Mouse (Mus musculus) gastrocnemius, postnatal 25 days (tissue): ENCODE results near the gene Morc4. TPM values are rescaled to one million over a fixed set of nuclear protein-coding genes. Genes with fewer than 3 reads are reported as not detected.

ENCODE experiments used
- DNase-seq: peaks from one replicate; pipeline ENCODE4 v3.0.0; 2022
- long read RNA-seq, 2 experiments: library from polyadenylated mRNA; stranded (forward); transcript quantifications; one replicate each; pipeline ENCODE4 v2.0.0; 2021
- total RNA-seq, 2 experiments: library from RNA; stranded (reverse); gene quantifications; 1 replicate in 1 of 2; 2 replicates in 1 of 2; pipeline ENCODE4 v1.2.3; 2021

Gene Morc4
- 1 to 10 TPM; 5.1 to 6.1 TPM for total RNA-seq
- long read RNA-seq, experiment 1, partial matches to known transcripts: 0 of 6 reads
- long read RNA-seq, experiment 1, other reads (novel, unspliced or antisense): 5 of 6 reads
- long read RNA-seq, experiment 2, partial matches to known transcripts: 0 of 7 reads
- long read RNA-seq, experiment 2, other reads (novel, unspliced or antisense): 5 of 7 reads

GRCm38 (mm10) chrX:139870938-139871791, at the start of gene Morc4:
Gene Morc4, minus strand, starts transcription at chrX:139871677.
- peak; percentile 71 for DNase-seq

- no peak for DNase-seq
Observed at GRCm38 (mm10) chrX:139920572-139920971, 49.1 kb upstream of the Morc4 start.

- no peak for DNase-seq
Observed at GRCm38 (mm10) chrX:139891387-139891786, 19.9 kb upstream of the Morc4 start.

- DNase-seq: no peak
Observed at GRCm38 (mm10) chrX:139883221-139883620, 11.7 kb upstream of the Morc4 start.

- DNase-seq: peak; percentile 12
Observed at GRCm38 (mm10) chrX:139877936-139878335, 6.5 kb upstream of the Morc4 start.

GRCm38 (mm10) chrX:139877105-139877504, 5.6 kb upstream of the Morc4 start:
- DNase-seq: no peak

GRCm38 (mm10) chrX:139870300-139870711, 1.2 kb downstream of the Morc4 start:
- peak; percentile 31 for DNase-seq

GRCm38 (mm10) chrX:139859402-139859801, 12.1 kb downstream of the Morc4 start:
- DNase-seq: no peak

- no peak for DNase-seq
Observed at GRCm38 (mm10) chrX:139854795-139855194, 16.7 kb downstream of the Morc4 start.

- DNase-seq: no peak
Observed at GRCm38 (mm10) chrX:139841091-139841490, 30.4 kb downstream of the Morc4 start.

GRCm38 (mm10) chrX:139839057-139839456, 32.4 kb downstream of the Morc4 start:
- DNase-seq: no peak

- DNase-seq: no peak
Observed at GRCm38 (mm10) chrX:139832464-139832863, 39.0 kb downstream of the Morc4 start.

GRCm38 (mm10) chrX:139828363-139829092, 42.9 kb downstream of the Morc4 start:
- no peak for DNase-seq

GRCm38 (mm10) chrX:139826926-139827325, 44.6 kb downstream of the Morc4 start:
- DNase-seq: no peak

GRCm38 (mm10) chrX:139825402-139825801, 46.1 kb downstream of the Morc4 start:
- no peak for DNase-seq

- DNase-seq: no peak
Observed at GRCm38 (mm10) chrX:139815201-139815600, 56.3 kb downstream of the Morc4 start.

GRCm38 (mm10) chrX:139814018-139814635, 57.4 kb downstream of the Morc4 start:
- no peak for DNase-seq

- no peak for DNase-seq
Observed at GRCm38 (mm10) chrX:139813299-139814002, 58.0 kb downstream of the Morc4 start.

- no peak for DNase-seq
Observed at GRCm38 (mm10) chrX:139812636-139813298, 58.7 kb downstream of the Morc4 start.

- no peak for DNase-seq
Observed at GRCm38 (mm10) chrX:139808501-139808900, 63.0 kb downstream of the Morc4 start.

GRCm38 (mm10) chrX:139808085-139808484, 63.4 kb downstream of the Morc4 start:
- DNase-seq: no peak
